Mouse (Mus musculus) stomach, embryonic 14.5 days (tissue): ENCODE measurements at regions not wholly inside any gene's neighbourhood (a gene's known extent, or its start where the extent isn't known, plus 50 kb on each side); places are given as distances from the start of the nearest gene placed in this dataset.

ENCODE experiments used
- ATAC-seq: fragments of 200-750 bp; cut with Nextera tagmentation; 2 replicates; pipeline ENCODE4 v1.8.0; 2017; ENCODE audit warnings: low read depth, moderate TSS enrichment; ENCODE audit not compliant: insufficient number of reproducible peaks, insufficient read depth, low FRiP score
- H3K27ac ChIP-seq: fragments of 300-500 bp; sonication (generic); 2 replicates; pipeline ENCODE4 v1.5.1; 2014; ENCODE audit warnings: mild to moderate bottlenecking, low read length, moderate library complexity, mixed read lengths
- H3K27me3 ChIP-seq: fragments of 300-500 bp; sonication (generic); 2 replicates; pipeline ENCODE4 v1.6.1; 2014; ENCODE audit warnings: low read length, control low read depth, mixed read lengths; ENCODE audit not compliant: control insufficient read depth, insufficient read depth
- H3K36me3 ChIP-seq: fragments of 300-500 bp; sonication (generic); 2 replicates; pipeline ENCODE4 v1.6.1; 2014; ENCODE audit warnings: mild to moderate bottlenecking, control low read depth, low read length, moderate library complexity, mixed read lengths; ENCODE audit not compliant: control insufficient read depth, insufficient read depth
- H3K4me1 ChIP-seq: fragments of 300-500 bp; sonication (generic); 2 replicates; pipeline ENCODE4 v1.6.1; 2014; ENCODE audit warnings: low read length, control low read depth, mixed read lengths; ENCODE audit not compliant: control insufficient read depth, insufficient read depth
- H3K4me2 ChIP-seq: fragments of 300-500 bp; sonication (generic); replicated peaks from 2 replicates; pipeline ENCODE4 v1.6.1; 2014; ENCODE audit warnings: low read depth, low read length, control low read depth
- H3K4me3 ChIP-seq: fragments of 300-500 bp; sonication (generic); 2 replicates; pipeline ENCODE4 v1.5.1; 2014; ENCODE audit warnings: low read depth, low read length, control low read depth
- H3K9ac ChIP-seq: fragments of 300-500 bp; sonication (generic); replicated peaks from 2 replicates; pipeline ENCODE4 v1.6.1; 2014; ENCODE audit warnings: low read depth, mild to moderate bottlenecking, control low read depth, low read length, moderate library complexity, mixed read lengths
- H3K9me3 ChIP-seq: fragments of 300-500 bp; sonication (generic); 2 replicates; pipeline ENCODE4 v1.6.1; 2016; ENCODE audit warnings: low read depth, low read length, control low read depth; ENCODE audit not compliant: control insufficient read depth
- WGBS: fragments of 180-500 bp; shearing (Covaris S2); extraction: QIAGEN DNeasy Blood & Tissue Kit; methylation state at CpG from one replicate; pipeline ENCODE4 v1.1.7; 2014; 5-methylcytosine and 5-hydroxymethylcytosine counted together

DNA sequence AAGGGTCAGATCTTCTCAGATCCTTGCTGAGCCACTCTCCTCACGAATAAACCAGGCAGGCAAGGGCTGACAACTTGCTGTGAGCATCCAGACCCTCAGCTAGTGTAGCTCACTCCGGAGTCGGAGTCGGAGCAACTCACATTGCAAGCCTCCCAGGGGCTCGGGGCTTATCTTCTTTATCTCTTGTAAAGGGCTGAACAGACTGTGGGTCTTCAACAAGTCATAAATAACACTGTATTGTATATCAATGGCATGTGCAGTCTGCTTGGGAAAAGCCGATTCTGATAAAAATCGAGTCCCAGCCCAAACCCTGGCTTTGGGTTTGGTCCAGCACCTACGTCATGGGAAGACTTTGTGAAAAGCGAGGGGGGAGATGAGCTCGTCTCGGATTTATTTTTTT is 125.8 kb upstream of the Tbx3 start:
- ATAC-seq, result no peak
- 59% methylated on average over 11 of the region's 11 CpGs for WGBS
- H3K36me3 ChIP-seq, result no peaks in the 10 kb centered on the region
- H3K27ac ChIP-seq, result no peak overlapping the region
- H3K4me1 ChIP-seq, result no peaks in the 10 kb centered on the region
- H3K9me3 ChIP-seq, result no peaks in the 10 kb centered on the region
- H3K4me3 ChIP-seq, result no peak overlapping the region
- H3K4me2 ChIP-seq, result no peak overlapping the region
- H3K9ac ChIP-seq, result no peak overlapping the region
- no peaks in the 10 kb centered on the region for H3K27me3 ChIP-seq

- 69% methylated on average over 19 of the region's 19 CpGs for WGBS
- ATAC-seq, result no peak
- H3K4me3 ChIP-seq, result no peak overlapping the region
Observed at GRCm38 (mm10) chr5:119547070-119547469, 123.4 kb upstream of the Tbx3 start.

DNA sequence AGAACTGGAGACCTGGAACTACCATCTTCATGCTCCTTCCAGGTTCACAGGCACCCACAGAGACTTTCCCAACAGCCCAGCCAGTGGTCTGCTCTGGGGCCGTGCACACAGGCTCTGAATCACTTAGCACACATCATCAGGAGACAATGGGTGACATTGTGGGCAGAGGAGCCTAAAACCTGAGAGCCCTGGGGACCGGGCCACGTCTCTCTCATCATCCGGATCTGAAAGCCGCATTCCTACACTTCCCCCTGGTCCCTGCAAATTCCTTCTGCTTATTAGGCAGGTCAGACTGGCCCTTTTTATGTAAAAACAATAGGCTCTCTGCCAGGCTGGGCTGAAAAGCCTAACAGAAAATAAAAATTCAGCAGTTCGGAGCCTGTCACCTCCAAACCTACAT is 119.6 kb upstream of the Tbx3 start:
- WGBS, result 50% methylated on average over 6 of the region's 6 CpGs
- no peak overlapping the region for H3K4me2 ChIP-seq

More at GRCm38 (mm10) chr5:119547070-119547469, 123.4 kb upstream of the Tbx3 start:
- Histone ChIP-seq H3K4me1 (no peaks in the 10 kb centered on the region), H3K27me3 (no peaks in the 10 kb centered on the region), H3K4me2 (no peak overlapping the region), H3K27ac (no peak overlapping the region), H3K9me3 (no peaks in the 10 kb centered on the region), H3K9ac (no peak overlapping the region), H3K36me3 (no peaks in the 10 kb centered on the region)

GRCm38 (mm10) chr5:119553469-119553868 is 117.0 kb upstream of the Tbx3 start:
- Histone ChIP-seq H3K4me1 (no peaks in the 10 kb centered on the region), H3K4me3 (no peak overlapping the region), H3K36me3 (no peaks in the 10 kb centered on the region), H3K4me2 (no peak overlapping the region), H3K9me3 (no peaks in the 10 kb centered on the region; the same call in 1 of the 2 replicates), H3K27ac (no peak overlapping the region), H3K9ac (no peak overlapping the region), H3K27me3 (no peaks in the 10 kb centered on the region)
- no peak for ATAC-seq
- 58% methylated on average over 5 of the region's 5 CpGs for WGBS

More for the DNA sequence above, 119.6 kb upstream of the Tbx3 start:
- no peak overlapping the region for H3K4me3 ChIP-seq
- H3K27me3 ChIP-seq, result no peaks in the 10 kb centered on the region
- H3K9me3 ChIP-seq, result no peaks in the 10 kb centered on the region; the same call in 1 of the 2 replicates
- no peak overlapping the region for H3K9ac ChIP-seq
- no peaks in the 10 kb centered on the region for H3K36me3 ChIP-seq
- H3K4me1 ChIP-seq, result no peaks in the 10 kb centered on the region
- ATAC-seq, result no peak
- no peak overlapping the region for H3K27ac ChIP-seq

GRCm38 (mm10) chr5:119557071-119557470 is 113.4 kb upstream of the Tbx3 start:
- H3K27ac ChIP-seq, result no peak overlapping the region
- no peak overlapping the region for H3K4me3 ChIP-seq
- H3K27me3 ChIP-seq, result no peaks in the 10 kb centered on the region
- no peaks in the 10 kb centered on the region for H3K4me1 ChIP-seq
- peaks cover 3% of the 10 kb centered on the region; the same call in 1 of the 2 replicates for H3K9me3 ChIP-seq
- no peak for ATAC-seq
- H3K4me2 ChIP-seq, result no peak overlapping the region
- no peak overlapping the region for H3K9ac ChIP-seq
- no peaks in the 10 kb centered on the region for H3K36me3 ChIP-seq
- WGBS, result 71% methylated on average over 5 of the region's 5 CpGs

GRCm38 (mm10) chr5:119559696-119560095 is 110.8 kb upstream of the Tbx3 start:
- H3K27ac ChIP-seq, result no peak overlapping the region
- H3K9me3 ChIP-seq, result 0 out of 2 replicates have a peak, but pooled peaks cover 3% of the 10 kb centered on the region
- no peaks in the 10 kb centered on the region for H3K36me3 ChIP-seq
- no peak overlapping the region for H3K9ac ChIP-seq
- peaks cover 8% of the 10 kb centered on the region; the same call in 1 of the 2 replicates for H3K4me1 ChIP-seq
- no peak overlapping the region for H3K4me3 ChIP-seq
- H3K27me3 ChIP-seq, result no peaks in the 10 kb centered on the region
- WGBS, result 90% methylated on average over 11 of the region's 11 CpGs
- no peak for ATAC-seq
- no peak overlapping the region for H3K4me2 ChIP-seq

- no peak for ATAC-seq
- Histone ChIP-seq H3K4me3 (no peak overlapping the region), H3K27ac (no peak overlapping the region), H3K4me2 (no peak overlapping the region), H3K27me3 (no peaks in the 10 kb centered on the region), H3K4me1 (peaks cover 8% of the 10 kb centered on the region; the same call in 1 of the 2 replicates), H3K9ac (no peak overlapping the region), H3K36me3 (no peaks in the 10 kb centered on the region), H3K9me3 (0 out of 2 replicates have a peak, but pooled peaks cover 3% of the 10 kb centered on the region)
- WGBS, result 98% methylated on average over 5 of the region's 5 CpGs
Observed at GRCm38 (mm10) chr5:119560392-119560791, 110.1 kb upstream of the Tbx3 start.

GRCm38 (mm10) chr5:119561531-119561930 is 108.9 kb upstream of the Tbx3 start:
- H3K36me3 ChIP-seq, result no peaks in the 10 kb centered on the region
- WGBS, result 89% methylated on average over 7 of the region's 7 CpGs

More at GRCm38 (mm10) chr5:119561531-119561930, 108.9 kb upstream of the Tbx3 start:
- Histone ChIP-seq H3K9ac (no peak overlapping the region), H3K4me2 (no peak overlapping the region), H3K4me3 (no peak overlapping the region), H3K9me3 (0 out of 2 replicates have a peak, but pooled peaks cover 3% of the 10 kb centered on the region), H3K27ac (no peak overlapping the region), H3K4me1 (peaks cover 8% of the 10 kb centered on the region; the same call in 1 of the 2 replicates), H3K27me3 (no peaks in the 10 kb centered on the region)
- ATAC-seq, result no peak
